Mouse (Mus musculus): ENCODE results near the gene Gsap. TPM values are rescaled to one million over a fixed set of nuclear protein-coding genes. Genes with fewer than 3 reads are reported as not detected.
A peak's percentile ranks its signal among the peaks of the same experiment; 100 is the strongest.

Gsap gene
- total RNA-seq, 2 experiments from 2014 or later = 0.94 to 1.1 TPM

DNA sequence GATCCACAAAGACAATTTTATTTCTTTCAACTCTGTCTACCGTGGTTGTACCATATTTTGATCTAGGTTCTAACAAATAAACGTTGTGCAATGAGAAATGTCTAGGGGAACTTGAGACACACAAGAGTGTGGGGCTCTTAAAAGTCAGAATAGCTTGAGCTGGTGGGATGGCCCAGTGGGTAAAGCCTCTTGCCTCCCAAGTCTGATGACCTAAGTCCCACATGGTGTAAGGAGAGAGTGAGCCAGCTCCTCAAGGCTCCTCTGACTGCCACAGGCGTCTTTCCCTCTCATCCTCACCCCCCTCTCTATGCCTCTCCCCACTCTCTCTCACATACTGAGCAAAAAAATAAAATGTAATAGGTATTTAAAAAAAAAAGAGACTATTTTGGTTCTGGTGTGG, 3.4 kb downstream of the Gsap start:
- Histone ChIP-seq H3K27ac (no peak overlapping the region), H3K4me3 (no peak overlapping the region)
- TF ChIP-seq CTCF (IDR thresholded peaks at IDR 0.05) = no peak
- intact Hi-C loops (cut with DNase I) = no loop called here
- DNase-seq = no peak

GRCm38 (mm10) chr5:21203504-21203903, 17.4 kb downstream of the Gsap start:
- TF ChIP-seq CTCF (IDR thresholded peaks at IDR 0.05) = no peak
- Histone ChIP-seq H3K4me3 (no peak overlapping the region), H3K27ac (no peak overlapping the region)
- DNase-seq = no peak
- intact Hi-C loops (cut with DNase I) = loop anchor here (10.0 kb wide), 1 partner anchor 59 kb away; no protein-coding TSS in a partner anchor

- intact Hi-C loops (cut with DNase I) = loop anchor here (10.0 kb wide), 1 partner anchor 59 kb away; no protein-coding TSS in a partner anchor
- no peak for TF ChIP-seq CTCF (IDR thresholded peaks at IDR 0.05)
- no peak for DNase-seq
- H3K4me3 ChIP-seq = no peak overlapping the region
- no peak overlapping the region for H3K27ac ChIP-seq
These were observed 18.1 kb downstream of the Gsap start for GRCm38 (mm10) chr5:21204157-21204556.

GRCm38 (mm10) chr5:21206014-21206413, 20.0 kb downstream of the Gsap start:
- Histone ChIP-seq H3K27ac (no peak overlapping the region), H3K4me3 (no peak overlapping the region)
- no peak for DNase-seq
- intact Hi-C loops (cut with DNase I) = loop anchor here (10.0 kb wide), 1 partner anchor 61 kb away; no protein-coding TSS in a partner anchor
- TF ChIP-seq CTCF (IDR thresholded peaks at IDR 0.05) = no peak

- intact Hi-C loops (cut with DNase I) = no loop called here
- no peak for TF ChIP-seq CTCF (IDR thresholded peaks at IDR 0.05)
These were observed 25.4 kb downstream of the Gsap start for GRCm38 (mm10) chr5:21211406-21211805.

GRCm38 (mm10) chr5:21212933-21213332, 26.9 kb downstream of the Gsap start:
- DNase-seq = no peak
- intact Hi-C loops (cut with DNase I) = no loop called here
- no peak overlapping the region for H3K27ac ChIP-seq
- no peak for TF ChIP-seq CTCF (IDR thresholded peaks at IDR 0.05)
- no peak overlapping the region for H3K4me3 ChIP-seq

More at GRCm38 (mm10) chr5:21211406-21211805, 25.4 kb downstream of the Gsap start:
- no peak for DNase-seq
- H3K27ac ChIP-seq = peak overlapping the region; percentile 73; the same call in 1 of the 2 replicates
- H3K4me3 ChIP-seq = no peak overlapping the region

DNA sequence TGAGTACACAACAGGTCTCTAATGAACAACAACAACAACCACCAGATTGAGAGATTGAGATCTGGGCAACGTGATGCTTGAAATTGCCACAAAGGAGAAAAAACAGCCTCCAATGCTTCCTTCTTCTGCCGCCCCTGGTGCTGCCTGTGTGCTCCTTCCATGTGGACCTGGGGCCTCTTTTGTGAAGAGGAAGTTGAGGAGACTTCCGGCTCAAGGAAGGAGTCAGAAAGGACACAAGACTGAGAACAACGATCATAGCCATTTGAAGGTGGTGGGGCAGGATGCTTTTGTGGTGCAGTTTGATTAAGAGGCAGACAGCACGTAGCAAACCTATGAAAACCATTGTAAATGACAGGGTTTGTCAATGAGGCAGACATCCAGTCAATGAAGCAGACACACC, 27.7 kb downstream of the Gsap start:
- Histone ChIP-seq H3K4me3 (no peak overlapping the region), H3K27ac (no peak overlapping the region)
- no peak for TF ChIP-seq CTCF (IDR thresholded peaks at IDR 0.05)
- intact Hi-C loops (cut with DNase I) = no loop called here
- no peak for DNase-seq

- intact Hi-C loops (cut with DNase I) = no loop called here
- H3K4me3 ChIP-seq = no peak overlapping the region
- H3K27ac ChIP-seq = no peak overlapping the region
- no peak for TF ChIP-seq CTCF (IDR thresholded peaks at IDR 0.05)
- no peak for DNase-seq
These were observed 31.6 kb downstream of the Gsap start for GRCm38 (mm10) chr5:21217453-21218294.

DNA sequence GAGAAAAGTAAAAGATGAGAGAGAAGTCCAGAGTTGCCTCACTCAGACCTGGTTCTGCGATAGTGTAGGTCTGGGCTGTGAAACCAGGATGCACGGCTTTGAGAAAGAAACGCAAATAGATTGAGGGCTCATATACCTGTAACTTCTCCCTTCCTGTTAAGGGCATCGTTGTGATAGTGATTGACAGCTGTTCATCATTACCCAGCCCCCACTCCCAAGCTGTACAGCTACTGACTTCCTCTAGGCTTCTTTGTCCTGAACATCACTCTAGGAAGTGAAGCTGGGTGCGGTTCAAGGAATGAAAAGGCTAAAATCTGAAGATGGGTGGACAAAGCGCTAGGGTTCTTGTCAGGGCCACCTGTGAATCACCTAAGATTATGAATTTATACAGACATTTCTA, 46.8 kb downstream of the Gsap start:
- DNase-seq = no peak
- intact Hi-C loops (cut with DNase I) = no loop called here
- Histone ChIP-seq H3K4me3 (no peak overlapping the region), H3K27ac (no peak overlapping the region)
- TF ChIP-seq CTCF (IDR thresholded peaks at IDR 0.05) = no peak

DNA sequence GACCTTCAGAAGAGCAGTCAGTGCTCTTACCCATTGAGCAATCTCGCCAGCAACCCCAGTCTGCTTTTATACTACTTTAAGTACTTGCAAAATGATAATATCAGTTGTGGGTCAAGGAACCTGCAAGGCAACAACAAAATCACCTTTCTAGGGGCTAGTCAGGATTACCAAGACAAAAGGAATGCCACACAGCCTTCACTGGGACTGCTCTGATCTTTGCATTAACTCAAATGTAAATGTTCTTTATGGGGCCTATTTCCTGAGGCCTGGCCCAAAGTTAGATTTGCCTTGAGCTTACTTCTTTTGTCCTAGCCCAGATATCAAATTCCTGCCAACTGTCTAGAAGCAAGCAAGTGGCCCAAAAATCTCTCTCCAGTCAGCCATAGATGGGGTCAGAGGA, 58.5 kb downstream of the Gsap start:
- DNase-seq = no peak
- TF ChIP-seq CTCF (IDR thresholded peaks at IDR 0.05) = no peak
- Histone ChIP-seq H3K4me3 (no peak overlapping the region), H3K27ac (no peak overlapping the region)
- intact Hi-C loops (cut with DNase I) = no loop called here

DNA sequence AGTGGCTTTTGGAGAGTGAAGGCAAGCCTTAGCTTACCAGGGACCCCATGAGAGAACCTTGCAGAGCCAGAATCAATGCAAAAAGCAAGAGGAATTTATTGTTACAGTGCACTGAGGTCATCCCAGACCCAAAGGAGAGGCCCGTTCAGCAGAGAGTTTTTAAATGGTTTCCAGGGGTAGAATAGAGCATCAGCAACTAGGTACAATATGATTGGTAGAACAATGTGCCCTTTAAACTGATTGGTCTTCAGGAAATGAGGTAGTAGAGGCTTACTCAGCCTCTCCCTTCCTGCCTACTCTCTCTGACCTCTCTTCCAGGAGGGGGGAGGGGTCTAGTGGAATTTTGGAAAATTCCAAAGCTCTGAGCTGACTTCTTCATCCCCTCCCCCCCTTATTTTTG, 59.2 kb downstream of the Gsap start:
- Histone ChIP-seq H3K4me3 (no peak overlapping the region), H3K27ac (no peak overlapping the region)
- DNase-seq = no peak
- intact Hi-C loops (cut with DNase I) = no loop called here
- TF ChIP-seq CTCF (IDR thresholded peaks at IDR 0.05) = no peak

DNA sequence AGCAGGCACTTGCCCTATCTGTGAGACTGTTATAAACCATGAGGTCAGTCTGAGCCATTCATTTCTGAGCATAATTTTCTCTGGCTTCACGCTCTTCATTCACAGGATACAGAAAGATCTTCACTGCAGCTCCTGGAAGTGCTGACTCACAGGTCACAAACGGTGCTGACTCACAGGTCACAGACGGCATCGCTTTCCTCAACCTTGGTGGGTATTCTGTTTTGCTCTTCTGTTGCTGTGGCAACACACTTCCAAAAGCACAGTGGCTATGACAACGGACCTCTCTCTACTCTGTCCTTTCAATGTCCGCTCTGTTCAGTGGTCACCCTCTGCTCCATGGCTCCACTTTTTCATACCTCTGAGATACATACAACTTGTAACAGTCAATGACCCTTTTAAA, 60.7 kb downstream of the Gsap start:
- TF ChIP-seq CTCF (IDR thresholded peaks at IDR 0.05) = no peak
- intact Hi-C loops (cut with DNase I) = no loop called here
- Histone ChIP-seq H3K4me3 (no peak overlapping the region), H3K27ac (no peak overlapping the region)
- DNase-seq = no peak

- intact Hi-C loops (cut with DNase I) = no loop called here
- TF ChIP-seq CTCF (IDR thresholded peaks at IDR 0.05) = no peak
- DNase-seq = no peak
- no peak overlapping the region for H3K27ac ChIP-seq
- no peak overlapping the region for H3K4me3 ChIP-seq
These were observed 61.9 kb downstream of the Gsap start for GRCm38 (mm10) chr5:21247916-21248315.

- no peak overlapping the region for H3K27ac ChIP-seq
- intact Hi-C loops (cut with DNase I) = no loop called here
These were observed 62.8 kb downstream of the Gsap start for GRCm38 (mm10) chr5:21248834-21249233.

More at GRCm38 (mm10) chr5:21248834-21249233, 62.8 kb downstream of the Gsap start:
- no peak for TF ChIP-seq CTCF (IDR thresholded peaks at IDR 0.05)
- H3K4me3 ChIP-seq = no peak overlapping the region
- no peak for DNase-seq

All from gastrocnemius, adult 2 months (tissue).